Mouse (Mus musculus): ENCODE data around the gene Stt3b. TPM values are rescaled to one million over a fixed set of nuclear protein-coding genes. Genes with fewer than 3 reads are reported as not detected.

The Stt3b gene
- total RNA-seq (2014; fragmentation: Nextera tagmentation) (97.1 and 101 TPM in 2 replicates), total RNA-seq (2017) (94.4 and 108 TPM in 2 replicates)

DNA sequence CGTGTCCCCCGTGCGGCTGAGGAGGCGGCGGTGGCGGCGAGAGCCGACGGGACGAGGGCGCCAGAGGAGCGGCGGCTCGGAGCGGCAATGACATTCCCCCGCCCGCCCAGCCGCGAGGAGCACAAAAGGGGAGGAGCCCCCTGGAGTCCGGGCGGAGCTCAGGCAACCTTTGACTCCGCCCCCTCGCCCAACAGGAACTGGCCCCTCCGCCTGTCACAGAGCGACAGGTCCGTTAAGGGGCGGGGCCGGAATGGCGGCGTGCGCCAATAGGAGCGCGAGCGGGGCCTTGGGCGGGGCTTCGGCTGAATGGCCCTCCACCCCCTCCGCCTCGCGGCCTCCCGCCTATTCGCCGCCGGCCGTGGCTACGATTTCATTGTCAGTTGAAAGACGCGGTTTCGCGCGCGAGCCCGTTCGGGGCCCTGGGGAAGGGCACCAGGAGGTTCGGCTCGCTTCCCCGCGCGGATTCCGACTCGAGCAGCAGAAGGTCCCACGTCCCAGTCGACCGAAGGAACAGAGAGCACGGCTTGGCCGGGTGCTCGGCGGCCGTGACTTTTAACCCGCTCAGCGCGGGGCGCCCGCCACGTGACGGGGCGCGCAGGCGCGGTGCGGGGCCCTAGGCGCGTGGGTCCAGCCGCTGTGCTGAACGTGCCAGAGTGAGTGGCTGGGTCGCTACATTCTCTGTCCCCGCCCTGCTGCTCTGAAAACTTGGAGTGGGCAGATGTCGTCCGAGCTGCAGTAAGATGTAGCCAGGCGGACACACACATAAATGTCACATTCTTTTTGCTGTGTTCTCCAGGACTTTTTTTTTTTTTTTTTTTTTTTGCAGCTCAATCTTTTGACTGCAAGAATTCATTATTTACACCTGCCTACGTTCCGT lies at the start of gene Stt3b:
Gene Stt3b (minus strand): TSS at position 76 of the 877 bp plus-strand sequence.
- peak; percentile 90 for ATAC-seq (replicated peaks; ENCODE audit: low FRiP score, low TSS enrichment, poor library complexity, severe bottlenecking)

DNA sequence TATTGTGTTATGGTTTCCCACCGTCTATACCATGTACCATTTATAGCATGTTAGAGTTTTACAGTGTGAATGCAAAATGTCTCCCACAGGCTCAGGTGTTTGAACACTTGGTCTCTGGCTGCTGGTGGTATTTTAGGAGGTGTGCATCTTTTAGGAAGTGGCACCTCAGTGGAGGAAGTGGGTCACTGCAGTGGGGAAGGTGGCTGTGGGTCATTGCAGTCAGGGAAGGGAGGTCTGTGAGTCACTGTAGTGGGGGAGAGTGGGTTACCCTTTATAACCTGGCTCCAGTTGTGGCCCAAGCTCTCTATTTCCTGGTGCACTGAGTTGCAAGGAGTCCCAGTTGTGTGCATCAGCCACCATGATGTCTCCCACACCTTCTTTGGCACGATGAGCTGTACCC lies 48.2 kb upstream of the Stt3b start:
- no peak for ATAC-seq (replicated peaks; ENCODE audit: low FRiP score, low TSS enrichment, poor library complexity, severe bottlenecking)

DNA sequence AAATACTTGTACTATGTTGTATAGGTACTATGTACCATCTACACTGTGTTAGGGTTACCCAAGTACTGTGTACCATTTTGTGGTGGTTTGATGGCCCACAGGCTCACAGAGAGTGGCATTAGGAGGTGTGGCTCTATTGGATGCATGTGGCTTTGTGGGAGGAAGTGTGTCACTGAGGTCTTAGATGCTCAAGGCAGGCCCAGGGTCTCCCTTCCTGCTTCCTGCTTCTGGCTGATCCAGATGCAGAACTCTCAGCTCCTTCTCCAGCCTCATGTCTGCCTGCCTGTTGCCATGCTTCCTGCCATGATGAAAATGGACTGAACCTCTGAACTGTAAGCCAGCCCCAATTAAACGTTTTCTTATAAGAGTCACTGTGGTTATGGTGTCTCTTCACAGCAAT lies 47.8 kb upstream of the Stt3b start:
- ATAC-seq (replicated peaks; ENCODE audit: low FRiP score, low TSS enrichment, poor library complexity, severe bottlenecking), result no peak

DNA sequence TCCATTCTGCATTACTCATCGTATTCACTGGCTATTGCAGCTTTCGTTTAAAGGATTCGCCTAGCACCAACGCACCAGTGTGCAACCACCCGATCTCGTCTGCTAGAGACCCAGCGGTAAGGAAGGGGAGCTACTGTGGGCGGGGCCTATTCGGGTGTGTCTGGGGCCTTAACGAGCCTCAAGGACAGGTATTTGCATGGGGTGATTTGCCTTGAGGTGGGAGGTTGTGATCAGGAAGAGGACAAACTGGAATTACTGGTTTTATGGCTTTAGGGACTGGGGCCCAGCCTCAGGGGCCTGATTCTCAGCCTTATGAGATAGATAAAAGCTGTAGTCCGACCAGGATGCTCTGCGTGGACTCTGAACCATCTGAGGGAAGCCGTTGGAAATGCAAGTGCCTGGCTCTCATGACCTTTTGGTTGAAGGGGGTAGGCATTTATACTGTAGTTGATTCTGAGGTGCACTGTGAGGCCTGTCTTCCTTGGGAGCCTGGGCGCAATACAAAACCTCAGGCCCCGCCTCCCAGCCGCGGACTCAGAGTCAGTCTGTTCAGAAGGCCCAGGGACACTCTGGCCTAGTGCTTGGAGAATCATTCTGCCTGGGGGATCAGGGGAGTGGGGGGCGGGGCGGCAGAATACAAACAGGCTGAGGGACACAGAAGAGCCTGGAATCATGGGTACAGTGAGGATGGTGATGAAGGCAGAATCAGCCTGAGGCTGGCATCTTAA lies 46.7 kb upstream of the Stt3b start:
- ATAC-seq (replicated peaks; ENCODE audit: low FRiP score, low TSS enrichment, poor library complexity, severe bottlenecking), result no peak

DNA sequence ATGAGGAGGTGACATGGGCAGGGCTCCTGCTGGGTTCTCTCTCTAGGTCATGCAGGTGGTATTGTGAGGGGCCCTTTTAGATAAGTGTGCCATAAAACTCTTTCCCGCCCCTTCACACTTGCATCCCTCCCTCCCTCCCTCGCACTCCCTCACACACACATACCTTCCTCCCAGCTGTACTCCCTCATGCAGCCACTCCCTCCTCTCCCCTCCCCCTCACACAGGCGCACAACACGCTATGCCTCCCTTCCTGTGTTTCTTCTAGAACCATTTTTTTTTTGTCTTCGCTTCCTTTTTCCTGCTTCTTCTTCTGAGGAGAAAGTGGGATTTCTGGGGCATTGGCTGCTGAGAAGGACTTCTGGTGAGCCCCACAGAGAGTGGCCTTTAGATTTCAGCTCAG lies 45.8 kb upstream of the Stt3b start:
- ATAC-seq (replicated peaks; ENCODE audit: low FRiP score, low TSS enrichment, poor library complexity, severe bottlenecking), result no peak

DNA sequence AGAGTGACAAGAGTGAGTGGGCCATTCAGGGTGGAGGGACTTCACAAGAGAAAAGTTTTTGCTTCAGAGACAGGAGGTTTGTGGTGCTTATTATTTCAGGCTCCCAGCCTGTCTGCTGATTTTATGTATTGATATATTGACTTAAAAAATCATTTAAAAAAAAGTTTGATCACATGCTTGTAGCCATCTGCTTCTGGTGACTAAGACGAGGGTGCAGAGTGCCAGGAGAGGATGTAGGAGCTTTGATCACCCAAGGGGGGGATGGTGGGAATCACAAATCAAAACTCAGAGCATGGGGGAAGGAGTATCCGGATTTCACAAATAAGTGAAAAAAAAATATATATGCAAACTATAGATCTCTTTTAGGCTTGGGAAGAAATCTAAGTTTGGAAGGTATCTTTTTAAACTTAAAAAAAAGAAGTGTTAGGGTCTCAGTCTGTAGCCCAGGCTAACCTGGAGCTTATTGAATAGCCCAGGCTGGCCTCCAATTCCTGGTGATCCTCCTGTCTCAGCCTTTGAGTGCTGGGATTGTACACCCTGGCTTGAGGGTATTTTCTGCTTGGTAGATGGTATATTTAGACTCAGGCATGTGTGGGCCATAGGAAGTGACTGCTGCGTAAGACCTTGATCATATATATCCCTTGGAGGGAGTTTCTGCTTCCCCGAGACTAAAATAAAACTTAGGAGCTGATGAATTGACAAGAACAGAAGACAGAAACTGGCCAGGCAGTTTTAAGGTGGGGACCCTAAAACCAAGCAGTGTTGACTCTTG lies 39.7 kb upstream of the Stt3b start:
- ATAC-seq (replicated peaks; ENCODE audit: low FRiP score, low TSS enrichment, poor library complexity, severe bottlenecking), result no peak

DNA sequence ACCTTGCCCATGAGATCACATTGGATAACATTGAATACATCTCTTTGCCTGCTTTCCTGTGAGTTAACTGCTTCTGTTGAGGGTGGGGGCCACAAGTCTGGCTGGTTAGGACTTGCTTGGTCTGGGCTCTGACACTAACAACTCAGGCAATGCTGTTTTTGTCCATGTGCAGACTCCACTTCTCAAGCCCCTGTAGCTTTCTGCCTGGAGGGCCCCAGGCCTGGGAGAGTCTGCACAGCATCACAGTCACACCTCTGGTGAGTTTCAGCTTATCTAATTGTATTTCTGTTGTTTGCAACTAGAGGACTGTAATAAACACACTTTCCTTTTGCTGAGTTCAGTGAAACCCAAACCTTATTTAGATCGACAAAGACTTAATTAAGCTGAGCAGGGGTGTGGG lies 38.9 kb upstream of the Stt3b start:
- no peak for ATAC-seq (replicated peaks; ENCODE audit: low FRiP score, low TSS enrichment, poor library complexity, severe bottlenecking)

DNA sequence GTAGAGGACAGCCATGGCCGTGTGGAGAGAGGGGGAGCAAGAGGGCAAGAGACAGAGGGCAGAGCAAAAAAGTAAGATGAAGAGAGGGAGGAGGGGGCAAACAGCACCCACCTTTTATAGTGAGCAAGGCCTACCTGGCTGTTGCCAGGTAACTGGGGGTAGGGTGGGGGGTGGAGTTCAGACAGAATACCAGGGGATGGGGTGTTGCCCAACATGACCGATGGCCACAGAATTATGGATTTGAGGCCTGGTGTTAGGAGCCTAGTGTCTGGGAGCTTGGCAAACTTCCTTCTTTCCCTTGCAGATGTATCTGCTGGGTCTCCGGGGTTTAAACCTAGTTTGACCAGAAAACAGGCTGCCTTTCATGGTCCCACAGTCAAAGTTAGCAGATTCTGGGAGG lies 34.7 kb upstream of the Stt3b start:
- ATAC-seq (replicated peaks; ENCODE audit: low FRiP score, low TSS enrichment, poor library complexity, severe bottlenecking), result no peak

DNA sequence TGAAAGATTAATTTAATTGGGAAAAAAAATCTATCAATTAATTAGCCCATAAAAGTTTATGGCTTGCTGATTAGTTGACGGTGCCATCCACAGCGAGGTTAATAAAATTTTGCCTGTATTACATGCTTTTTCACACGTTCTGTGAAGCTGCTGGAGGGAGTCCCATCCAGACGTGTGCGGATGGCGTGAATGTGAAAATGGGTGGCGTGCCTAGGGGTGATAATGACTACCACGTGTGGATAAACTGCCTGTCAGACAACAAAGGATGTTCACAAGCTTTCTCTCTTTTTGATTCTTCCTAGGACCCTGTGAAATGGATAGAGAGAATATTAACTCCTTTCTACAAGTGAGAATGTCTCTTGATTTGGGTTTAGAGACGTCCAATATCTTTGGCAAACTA lies 31.4 kb upstream of the Stt3b start:
- ATAC-seq (replicated peaks; ENCODE audit: low FRiP score, low TSS enrichment, poor library complexity, severe bottlenecking), result no peak

DNA sequence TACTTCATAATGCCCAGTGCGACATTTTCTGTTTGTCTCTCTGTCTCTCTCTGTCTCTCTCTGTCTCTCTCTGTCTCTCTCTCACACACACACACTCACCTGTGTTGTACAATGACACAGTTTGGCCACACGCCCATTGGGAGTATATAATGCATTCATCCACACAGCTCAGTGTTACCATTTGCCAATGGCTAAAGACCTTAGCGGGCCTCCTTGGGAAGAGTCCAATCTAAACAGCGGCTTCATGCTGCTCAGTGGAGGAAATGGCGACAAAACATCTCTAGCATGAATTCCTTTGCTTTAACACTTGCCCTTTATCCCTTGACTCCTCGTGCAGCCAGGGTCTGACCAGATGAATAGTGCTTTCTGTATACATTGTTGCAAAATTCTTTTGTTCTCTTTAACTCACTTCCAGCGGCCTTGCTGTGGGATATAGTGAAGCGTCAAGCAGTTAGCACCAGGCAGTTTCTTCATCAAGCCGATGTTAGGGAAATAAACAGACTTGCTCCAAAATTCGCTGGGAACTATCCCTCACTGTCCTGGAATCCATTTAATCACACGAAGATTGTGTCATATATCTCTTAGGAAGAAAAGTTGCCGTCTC lies 30.1 kb upstream of the Stt3b start:
- no peak for ATAC-seq (replicated peaks; ENCODE audit: low FRiP score, low TSS enrichment, poor library complexity, severe bottlenecking)

DNA sequence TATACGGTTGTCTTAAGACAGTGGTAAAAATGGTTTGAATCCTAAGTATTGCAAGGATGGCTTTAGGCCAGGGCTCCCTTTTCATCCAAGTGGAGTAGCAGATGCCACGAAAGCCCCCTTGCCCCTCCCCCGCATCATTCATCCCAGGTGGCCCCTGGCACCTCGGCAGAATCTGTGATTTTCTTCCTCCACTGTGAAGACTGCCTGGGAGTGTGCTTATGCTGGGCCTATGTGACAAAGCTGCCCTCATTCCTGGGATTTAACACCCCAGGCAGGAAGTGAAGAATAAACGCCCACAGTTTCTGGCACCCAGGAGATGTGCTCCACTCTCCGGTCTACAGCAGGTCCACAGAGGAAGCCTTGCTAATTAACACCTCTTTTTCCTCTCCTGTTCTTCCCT lies 28.6 kb upstream of the Stt3b start:
- no peak for ATAC-seq (replicated peaks; ENCODE audit: low FRiP score, low TSS enrichment, poor library complexity, severe bottlenecking)

DNA sequence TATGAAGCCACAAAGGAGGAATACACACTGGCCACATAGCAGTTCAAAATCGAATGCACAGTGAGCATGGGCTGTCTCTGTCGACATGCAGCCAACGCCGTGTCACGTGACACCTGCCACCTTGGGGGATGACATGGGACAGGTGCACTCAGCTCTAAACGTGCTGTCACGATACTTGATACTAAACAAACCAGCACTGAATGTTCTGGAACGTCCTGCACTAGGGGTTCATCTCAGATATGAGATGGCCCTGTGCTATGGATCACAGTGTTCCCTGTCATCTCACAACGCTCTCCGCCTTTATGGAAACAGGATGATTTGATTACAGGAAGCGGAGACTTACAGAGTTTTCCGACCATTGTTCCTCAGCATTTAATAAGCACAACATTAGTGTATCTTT lies 22.8 kb upstream of the Stt3b start:
- no peak for ATAC-seq (replicated peaks; ENCODE audit: low FRiP score, low TSS enrichment, poor library complexity, severe bottlenecking)

DNA sequence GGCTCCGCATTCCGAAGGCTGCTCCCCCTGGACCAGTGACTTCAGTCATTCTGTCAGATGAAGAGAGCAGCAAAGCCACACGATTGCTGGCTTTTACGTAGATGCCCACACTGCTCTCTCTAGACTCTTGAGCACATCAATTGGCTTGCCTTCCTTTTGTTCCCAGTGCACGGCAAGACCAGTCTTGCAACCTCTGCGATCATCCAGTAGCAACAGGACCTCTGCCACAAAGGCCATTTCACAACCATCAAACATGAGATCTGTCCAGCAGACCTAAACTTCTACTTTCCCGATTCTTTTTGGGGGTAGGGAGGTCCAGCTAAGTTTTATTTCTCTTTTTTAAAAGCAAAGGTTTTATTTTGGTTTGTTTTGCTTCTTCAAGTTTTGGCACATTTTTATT lies 22.1 kb upstream of the Stt3b start:
- ATAC-seq (replicated peaks; ENCODE audit: low FRiP score, low TSS enrichment, poor library complexity, severe bottlenecking), result no peak

DNA sequence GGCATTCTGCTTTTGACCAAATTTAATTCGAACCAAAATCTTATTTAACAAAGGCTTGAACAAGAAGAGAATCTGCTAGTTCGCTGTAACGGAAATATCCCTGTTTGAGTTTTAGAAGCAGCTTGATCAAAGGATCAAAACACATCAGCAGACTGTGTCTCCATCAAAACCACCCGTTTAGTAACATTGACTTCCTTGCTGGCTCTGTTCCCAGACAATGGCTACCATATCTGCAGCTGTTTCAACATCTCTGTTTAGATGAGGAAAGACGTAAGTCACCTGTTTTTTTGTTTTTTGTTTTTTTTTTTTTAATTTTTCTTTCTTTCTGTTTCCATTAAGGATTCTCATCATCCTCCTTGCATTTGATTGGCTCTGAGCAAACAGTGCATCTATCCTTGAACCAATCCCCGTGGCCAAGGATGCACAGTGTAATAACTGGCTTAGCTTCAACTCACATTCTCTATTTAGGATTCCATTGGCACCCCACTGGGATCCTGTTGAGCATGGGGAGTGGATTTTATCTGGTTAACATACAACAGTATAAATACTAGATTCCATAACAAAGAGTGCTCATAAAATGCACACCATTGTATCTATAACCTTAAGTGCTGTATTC lies 20.7 kb upstream of the Stt3b start:
- ATAC-seq (replicated peaks; ENCODE audit: low FRiP score, low TSS enrichment, poor library complexity, severe bottlenecking), result no peak

DNA sequence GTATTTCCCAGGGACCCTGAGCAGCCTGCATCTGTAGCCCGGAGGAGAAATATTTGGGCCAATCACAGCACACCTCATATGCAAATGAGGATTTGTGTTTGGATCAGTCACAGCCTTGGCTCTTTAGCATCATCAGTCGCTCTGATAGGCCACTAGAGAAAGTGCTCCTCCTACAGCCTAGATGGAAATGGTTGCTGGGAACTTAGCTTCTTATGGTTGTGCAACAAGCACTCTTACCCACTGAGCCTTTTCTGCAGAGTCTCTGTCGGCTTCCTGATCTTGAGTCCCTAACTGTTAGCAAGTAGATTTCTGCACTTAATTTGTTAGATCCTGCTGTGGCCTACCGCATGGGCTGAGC lies 16.3 kb upstream of the Stt3b start:
- ATAC-seq (replicated peaks; ENCODE audit: low FRiP score, low TSS enrichment, poor library complexity, severe bottlenecking), result no peak

DNA sequence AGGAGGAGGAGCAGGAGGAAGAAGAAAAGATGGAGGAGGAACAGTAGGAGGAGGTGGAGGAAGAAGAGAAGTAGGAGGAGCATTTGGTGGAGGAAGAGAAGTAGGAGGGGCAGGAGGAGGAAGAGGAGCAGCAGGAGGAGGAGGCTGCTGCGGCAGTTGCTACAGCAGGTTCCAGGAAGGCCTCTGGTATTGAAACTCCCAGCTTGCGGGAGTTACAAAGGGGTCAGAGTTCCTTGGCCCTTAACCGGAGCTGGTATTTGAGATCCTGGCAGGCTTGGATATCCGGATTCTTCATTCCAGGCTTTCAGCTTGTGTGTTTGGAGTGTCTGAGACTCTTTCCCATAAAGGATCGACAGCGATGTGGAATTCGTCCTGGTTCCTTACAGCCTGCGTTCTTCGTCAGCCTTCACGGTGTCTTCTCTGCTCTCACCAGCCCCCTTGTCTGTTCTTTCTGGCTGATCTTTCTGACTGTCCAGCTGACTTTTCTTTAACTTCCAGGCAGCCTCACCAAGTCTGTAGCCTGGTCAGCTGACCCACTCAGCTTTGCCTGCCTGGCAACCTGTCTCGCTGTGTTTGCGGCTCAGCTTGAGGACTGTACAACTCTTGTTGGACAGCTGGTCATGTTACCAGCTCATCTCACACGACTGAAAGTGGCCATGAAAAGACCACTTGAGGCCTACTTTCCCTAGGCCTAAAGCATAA lies 15.8 kb upstream of the Stt3b start:
- ATAC-seq (replicated peaks; ENCODE audit: low FRiP score, low TSS enrichment, poor library complexity, severe bottlenecking), result no peak

DNA sequence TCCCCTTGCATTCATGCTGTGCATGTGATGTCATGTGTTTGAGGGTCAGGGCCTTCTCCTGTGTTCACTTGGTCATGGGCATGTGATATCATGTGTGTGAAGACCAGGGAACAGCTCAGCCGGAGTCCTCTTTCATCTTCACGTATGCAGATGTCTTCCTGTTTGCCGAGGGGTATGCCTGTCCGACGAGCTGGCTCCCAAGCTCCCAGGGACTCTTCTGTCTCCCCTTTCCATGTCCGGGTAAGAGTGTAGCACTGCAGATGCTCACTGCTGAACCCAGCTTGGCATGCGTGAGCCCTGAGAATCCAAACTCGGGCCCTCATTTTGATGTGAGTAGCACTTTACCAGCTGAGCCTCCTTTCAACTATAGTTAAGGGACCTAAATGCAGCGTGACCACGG lies 13.4 kb upstream of the Stt3b start:
- no peak for ATAC-seq (replicated peaks; ENCODE audit: low FRiP score, low TSS enrichment, poor library complexity, severe bottlenecking)

DNA sequence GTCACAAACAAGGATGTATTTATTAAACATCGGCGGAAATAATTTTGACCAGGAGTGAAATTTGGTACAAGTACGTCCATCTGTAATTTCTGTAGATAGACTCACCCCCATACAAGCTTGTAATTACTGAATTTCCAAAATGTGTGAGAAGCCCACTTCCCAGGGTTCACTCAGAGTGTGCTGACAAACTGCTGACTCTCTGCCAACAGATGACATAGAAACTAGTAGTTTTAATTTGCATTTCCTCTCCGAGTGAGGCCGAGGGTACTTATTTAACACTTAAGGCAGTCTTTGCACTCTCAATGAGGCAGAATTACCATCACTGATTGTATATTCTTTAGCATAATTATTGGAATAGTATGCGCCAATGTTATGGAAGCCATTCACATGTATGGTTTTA lies 12.2 kb upstream of the Stt3b start:
- ATAC-seq (replicated peaks; ENCODE audit: low FRiP score, low TSS enrichment, poor library complexity, severe bottlenecking), result no peak

DNA sequence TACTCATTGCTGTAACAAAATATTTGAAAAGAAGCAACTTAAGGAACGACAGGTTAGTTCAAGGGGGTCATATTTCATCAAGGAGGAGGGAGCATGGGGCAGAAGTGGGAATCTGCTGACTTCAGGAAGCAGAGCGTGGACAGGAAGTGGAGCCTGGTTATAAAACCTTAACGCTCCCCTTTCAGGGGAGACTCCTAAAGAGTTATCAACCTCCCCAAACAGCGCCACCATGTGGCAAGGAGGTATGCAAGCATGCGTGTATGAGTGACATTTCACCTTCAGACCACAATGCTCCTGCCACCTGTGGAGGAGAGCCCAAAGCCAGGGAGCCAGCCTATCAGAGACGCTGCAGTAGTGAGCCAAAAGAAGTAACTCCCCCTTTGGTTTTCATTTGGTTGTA lies 10.8 kb upstream of the Stt3b start:
- ATAC-seq (replicated peaks; ENCODE audit: low FRiP score, low TSS enrichment, poor library complexity, severe bottlenecking), result peak; percentile 35; the same call in 1 of the 2 replicates
